ENCODE assay signal across 28 mouse cellular contexts in the genomic region with DNA sequence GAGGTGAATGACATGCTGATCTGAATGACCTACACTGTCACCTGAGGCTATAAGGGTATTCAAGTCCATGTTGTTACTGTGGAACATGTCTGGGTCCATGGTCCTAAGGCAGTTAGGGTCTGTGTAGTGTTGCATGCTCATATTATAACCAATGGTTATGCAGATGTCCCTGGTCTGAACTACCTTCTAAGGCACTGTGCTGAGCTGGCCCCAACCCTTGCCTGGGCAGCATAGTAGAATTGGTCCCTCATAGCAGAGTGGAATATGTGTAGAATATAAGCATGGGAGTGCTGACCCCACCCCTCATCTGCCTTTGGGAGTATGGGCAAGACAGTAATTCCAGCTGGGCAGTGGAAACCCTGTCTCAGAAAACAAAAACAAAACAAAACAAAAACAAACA. TPM values are rescaled to one million over a fixed set of nuclear protein-coding genes. Genes with fewer than 3 reads are reported as not detected.
"Had no signal": no experiment of that assay in that cellular context is flagged by ENCODE, and none has a peak within 500 bp of the region (broad histone marks: within the 10 kb centered on the region; RNA-seq: fewer than 3 reads in every experiment).

No protein-coding gene starts in this region.

- H3K36me3 ChIP-seq: limb, embryonic 10.5 days; limb, embryonic 13.5 days; liver, embryonic 12.5 days; liver, embryonic 15.5 days; lung, embryonic 15.5 days; midbrain, embryonic 10.5 days had no signal

- H3K4me1 ChIP-seq: limb, embryonic 10.5 days; limb, embryonic 13.5 days; liver, embryonic 12.5 days; liver, embryonic 15.5 days; lung, embryonic 15.5 days; megakaryocyte, embryonic 14.5 days; midbrain, embryonic 10.5 days had no signal

- H3K4me3 ChIP-seq: layer of hippocampus, adult 2 months; limb, embryonic 10.5 days; limb, embryonic 13.5 days; liver, embryonic 12.5 days; liver, embryonic 15.5 days; lung, embryonic 15.5 days; megakaryocyte, embryonic 14.5 days; midbrain, embryonic 10.5 days had no signal

- H3K9me3 ChIP-seq: limb, embryonic 10.5 days; limb, embryonic 13.5 days; liver, embryonic 12.5 days; liver, embryonic 15.5 days; lung, embryonic 15.5 days; midbrain, embryonic 10.5 days had no signal

- H3K4me2 ChIP-seq: limb, embryonic 13.5 days; liver, embryonic 12.5 days; liver, embryonic 15.5 days; lung, embryonic 15.5 days had no signal

- DNase-seq: kidney, postnatal 25 days; layer of hippocampus, adult 9-11 months; liver; lung, adult 18-20 months; lung, postnatal 10 days; lung, postnatal 36 days; thymus, adult 18-20 months; thymus, postnatal 36 days had no signal

- ATAC-seq: liver, embryonic 12.5 days; midbrain, embryonic 16.5 days had no signal

- H3K27me3 ChIP-seq: limb, embryonic 13.5 days; liver, embryonic 12.5 days; liver, embryonic 15.5 days; lung, embryonic 15.5 days; megakaryocyte, embryonic 14.5 days had no signal

- H3K9ac ChIP-seq: limb, embryonic 13.5 days; liver, embryonic 12.5 days; liver, embryonic 15.5 days; lung, embryonic 15.5 days had no signal

- H3K27ac ChIP-seq: kidney, postnatal 0 days; layer of hippocampus, adult 2 months; limb, embryonic 10.5 days; limb, embryonic 13.5 days; liver, embryonic 12.5 days; liver, embryonic 15.5 days; lung, embryonic 15.5 days; midbrain, embryonic 10.5 days had no signal

RNA-seq across cellular contexts. Expression of gene Speer3, which starts 33.7 kb away (rescaled TPM):
- total RNA-seq: layer of hippocampus, adult 2 months; layer of hippocampus, postnatal 25 days; left cerebral cortex, adult 18-20 months; left cerebral cortex, postnatal 25 days had no signal
- polyA plus RNA-seq: kidney, postnatal 0 days; large intestine, adult 2 months; limb, embryonic 10.5 days; limb, embryonic 13.5 days; liver, embryonic 12.5 days; liver, embryonic 15.5 days; lung, embryonic 15.5 days; midbrain, embryonic 10.5 days; midbrain, embryonic 16.5 days; neural tube, embryonic 11.5 days; neural tube, embryonic 14.5 days; small intestine, adult 2 months; spleen, adult 2 months; stomach, embryonic 16.5 days; urinary bladder, adult 2 months had no signal
